Mouse (Mus musculus) lung, adult 2 months (tissue): ENCODE measurements around the gene Dbi. TPM values are rescaled to one million over a fixed set of nuclear protein-coding genes. Genes with fewer than 3 reads are reported as not detected.
A peak's percentile ranks its signal among the peaks of the same experiment; 100 is the strongest.

Experiments
- DNase-seq: peaks from one replicate; pipeline ENCODE4 v3.0.0; 2022
- H3K4me1 ChIP-seq: fragments of 200-500 bp; 2 replicates; pipeline ENCODE4 v1.6.1; 2011; ENCODE audit warnings: low read length; ENCODE audit not compliant: control insufficient read depth, insufficient read depth
- H3K4me3 ChIP-seq: fragments of 200-500 bp; replicated peaks from 2 replicates; pipeline ENCODE3; 2011; ENCODE audit warnings: low read depth, mild to moderate bottlenecking, control low read depth, low read length; ENCODE audit errors: extremely low read depth
- CTCF ChIP-seq: fragments of 200-500 bp; IDR thresholded peaks from 2 replicates; pipeline ENCODE4 v1.5.1; 2011; ENCODE audit warnings: mild to moderate bottlenecking, low read length, control low read depth; ENCODE audit not compliant: insufficient read depth
- POLR2A ChIP-seq: fragments of 200-500 bp; IDR thresholded peaks from 2 replicates; pipeline ENCODE4 v1.6.1; 2011; ENCODE audit warnings: low read depth, mild to moderate bottlenecking, control low read depth, low read length, borderline replicate concordance; ENCODE audit errors: extremely low read depth
- WGBS: fragments of 180-500 bp; shearing (Covaris S2); methylation state at CpG from one replicate; pipeline ENCODE4 v1.1.7; 2018; 5-methylcytosine and 5-hydroxymethylcytosine counted together
- polyA plus RNA-seq: library from polyadenylated mRNA; depleted of rRNA; stranded (reverse); fragments of >200 nt; gene quantifications from 2 replicates; pipeline ENCODE4 v1.2.3, GENCODE M21; 2012; rRNA removed

Gene Dbi
- polyA plus RNA-seq: 193 and 281 TPM in 2 replicates

DNA sequence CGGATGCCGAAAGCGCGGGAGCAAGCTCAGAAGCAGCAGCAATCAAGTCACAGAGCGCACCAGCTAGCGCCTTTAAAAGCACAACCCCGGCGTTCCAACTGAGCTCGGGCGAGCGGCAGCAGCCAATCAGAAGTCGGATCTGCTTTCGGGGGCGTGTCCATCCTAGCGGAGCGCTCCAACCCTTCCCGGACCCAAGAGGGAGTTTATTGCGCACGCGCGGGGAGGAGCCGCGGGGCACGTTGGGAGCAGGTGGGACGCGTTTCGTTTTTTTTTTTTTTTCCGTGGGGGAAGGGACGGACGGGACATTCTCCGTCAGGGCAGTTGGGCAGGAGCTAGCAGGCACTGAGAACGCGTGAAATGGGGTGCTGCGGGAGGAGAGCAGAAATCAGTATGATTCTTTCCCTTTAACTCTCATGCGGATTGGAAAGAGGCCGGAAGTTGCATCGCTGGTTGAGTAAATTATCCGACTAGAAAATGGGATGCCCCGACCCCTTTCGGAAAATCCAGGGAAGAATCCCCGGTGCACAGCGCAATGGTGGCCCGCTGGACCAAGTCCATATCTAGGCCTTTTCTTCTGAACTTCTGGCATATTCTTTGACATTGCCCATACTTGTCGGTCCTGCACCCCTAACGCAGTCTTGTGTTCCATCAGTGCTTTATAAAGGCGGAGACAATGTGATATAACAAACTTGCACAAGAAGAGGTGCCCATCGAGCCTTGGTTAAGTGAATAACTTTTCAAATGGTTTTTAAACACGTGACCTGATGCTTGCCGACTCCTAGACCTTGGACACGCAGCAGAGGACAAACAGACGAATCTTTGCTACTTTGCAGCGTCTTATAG is at the start of gene Dbi, which contains the start of gene 3110009E18Rik:
TSS of gene Dbi (minus strand) at position 110 of the 843 bp plus-strand sequence.
TSS of gene 3110009E18Rik (plus strand) at position 219 of the 843 bp plus-strand sequence.
- DNase-seq: peak; percentile 93
- TF ChIP-seq CTCF (no peak), POLR2A (peak; percentile 88)
- under 1% methylated on average over 52 of the region's 52 CpGs for WGBS

DNA sequence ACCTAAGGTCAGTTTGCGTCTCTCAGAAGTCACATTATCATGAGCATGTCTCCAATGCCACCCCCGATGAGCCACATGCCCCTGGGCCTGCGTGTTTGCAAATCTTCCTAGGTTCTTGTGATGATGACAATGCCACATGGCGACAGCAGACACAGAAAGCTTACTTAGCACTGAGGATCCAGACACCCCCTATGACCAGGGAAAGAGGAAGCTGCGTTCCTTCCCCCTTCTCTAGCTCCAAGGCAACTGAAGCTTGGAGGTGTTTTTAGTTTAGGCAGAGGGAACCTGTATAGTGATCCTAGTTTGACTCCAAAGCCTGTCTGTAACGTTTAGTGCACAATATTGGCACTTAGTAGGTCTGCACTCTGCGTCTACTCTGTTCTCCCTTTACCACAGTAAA is 49.4 kb upstream of the Dbi start:
- Histone ChIP-seq H3K4me1 (no peaks in the 10 kb centered on the region; the same call in 1 of the 2 replicates), H3K4me3 (no peak overlapping the region)
- TF ChIP-seq POLR2A: no peak
- TF ChIP-seq CTCF: no peak
- WGBS: 81% methylated on average over 7 of the region's 7 CpGs
- no peak for DNase-seq

More for the DNA sequence above, at the start of gene Dbi, which contains the start of gene 3110009E18Rik:
- H3K4me3 ChIP-seq: peak within 1 kb of the TSS; percentile 92
- H3K4me1 ChIP-seq: peaks cover 8% of the 10 kb centered on the region

DNA sequence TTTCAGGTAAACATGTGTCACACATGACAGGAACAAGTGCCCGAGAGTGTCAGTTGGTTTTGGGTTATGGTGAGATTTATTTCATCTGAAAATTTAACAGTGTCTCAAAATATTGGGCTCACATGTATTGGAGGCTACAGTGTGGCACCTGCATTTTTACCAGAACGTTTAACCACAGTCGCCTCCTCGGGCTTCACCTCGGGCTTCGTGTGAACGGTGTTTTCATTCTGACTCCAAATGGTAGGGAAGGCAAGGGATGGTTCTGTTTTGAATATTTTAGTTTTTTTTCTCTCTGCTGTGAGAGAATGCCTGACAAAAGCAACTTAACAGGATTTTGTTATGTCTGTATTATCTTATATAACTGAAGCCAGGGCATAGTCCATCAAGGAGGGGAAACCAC is 47.8 kb upstream of the Dbi start:
- H3K4me3 ChIP-seq: no peak overlapping the region
- no peak for TF ChIP-seq CTCF
- no peak for TF ChIP-seq POLR2A
- WGBS: 86% methylated on average over 7 of the region's 7 CpGs
- H3K4me1 ChIP-seq: no peaks in the 10 kb centered on the region; the same call in 1 of the 2 replicates
- no peak for DNase-seq

DNA sequence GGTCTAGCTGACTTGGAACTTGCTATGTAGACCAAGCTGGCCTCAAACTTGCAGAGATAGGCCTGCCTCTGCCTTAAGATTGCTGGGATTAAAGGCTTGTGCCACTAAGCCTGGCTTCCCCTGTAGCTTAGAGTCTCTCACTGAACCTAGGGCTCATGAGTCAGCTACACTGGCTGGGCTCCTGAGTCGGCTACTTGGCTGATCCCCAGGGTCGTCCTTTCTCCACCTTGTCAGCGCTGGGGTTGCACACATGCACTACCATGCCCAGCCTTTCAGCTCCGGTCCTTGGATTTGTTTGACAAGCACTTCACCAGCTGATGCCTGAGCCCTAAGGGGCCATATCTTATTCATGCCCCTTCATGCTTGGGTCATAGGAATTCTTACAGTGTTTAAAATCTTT is 47.1 kb upstream of the Dbi start:
- 41% methylated on average over 4 of the region's 4 CpGs for WGBS
- no peaks in the 10 kb centered on the region; the same call in 1 of the 2 replicates for H3K4me1 ChIP-seq
- DNase-seq: no peak
- TF ChIP-seq CTCF: no peak
- no peak for TF ChIP-seq POLR2A
- H3K4me3 ChIP-seq: no peak overlapping the region

DNA sequence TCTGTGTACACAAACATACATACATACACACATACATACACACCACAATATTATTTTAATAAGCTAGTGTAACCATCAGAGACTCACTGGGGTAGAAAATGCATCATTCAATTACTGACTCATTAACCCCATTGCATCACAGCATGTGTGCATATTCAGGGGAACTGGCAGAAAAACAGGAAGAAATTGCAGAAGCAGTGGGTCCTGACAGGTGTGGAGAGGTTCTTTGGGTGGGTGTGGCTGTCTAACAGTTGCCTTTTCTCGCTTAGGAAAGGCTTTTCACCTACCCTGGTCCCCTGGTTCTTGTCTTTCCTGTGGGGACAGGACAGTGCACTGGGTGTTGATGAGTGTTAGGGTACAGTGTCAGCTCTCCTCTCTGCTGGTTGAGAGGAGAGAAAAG is 41.7 kb upstream of the Dbi start:
- DNase-seq: no peak
- Histone ChIP-seq H3K4me1 (no peaks in the 10 kb centered on the region), H3K4me3 (no peak overlapping the region)
- TF ChIP-seq POLR2A: no peak
- TF ChIP-seq CTCF: no peak
- WGBS: 52% methylated on average over 1 of the region's 1 CpGs

DNA sequence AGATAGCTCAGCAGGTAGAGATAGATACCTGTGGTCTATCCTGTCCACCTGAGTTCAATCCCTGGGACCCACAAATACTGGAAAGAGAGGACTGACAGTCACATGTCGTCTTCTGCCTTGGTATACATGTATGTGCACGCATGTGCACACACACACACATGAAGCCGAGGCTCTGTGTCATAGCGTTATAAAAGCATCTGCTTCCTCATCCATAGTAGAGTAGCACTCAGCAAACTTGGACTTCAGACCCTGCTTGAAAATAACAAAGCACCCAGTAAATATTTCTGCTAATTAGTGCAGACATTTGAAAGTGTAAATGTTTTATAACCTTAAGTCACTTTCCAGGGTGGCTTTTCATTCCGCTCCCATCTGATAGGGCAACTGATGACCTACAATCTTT is 40.6 kb upstream of the Dbi start:
- Histone ChIP-seq H3K4me3 (no peak overlapping the region), H3K4me1 (no peaks in the 10 kb centered on the region)
- 91% methylated on average over 5 of the region's 5 CpGs for WGBS
- no peak for TF ChIP-seq POLR2A
- no peak for TF ChIP-seq CTCF
- no peak for DNase-seq

DNA sequence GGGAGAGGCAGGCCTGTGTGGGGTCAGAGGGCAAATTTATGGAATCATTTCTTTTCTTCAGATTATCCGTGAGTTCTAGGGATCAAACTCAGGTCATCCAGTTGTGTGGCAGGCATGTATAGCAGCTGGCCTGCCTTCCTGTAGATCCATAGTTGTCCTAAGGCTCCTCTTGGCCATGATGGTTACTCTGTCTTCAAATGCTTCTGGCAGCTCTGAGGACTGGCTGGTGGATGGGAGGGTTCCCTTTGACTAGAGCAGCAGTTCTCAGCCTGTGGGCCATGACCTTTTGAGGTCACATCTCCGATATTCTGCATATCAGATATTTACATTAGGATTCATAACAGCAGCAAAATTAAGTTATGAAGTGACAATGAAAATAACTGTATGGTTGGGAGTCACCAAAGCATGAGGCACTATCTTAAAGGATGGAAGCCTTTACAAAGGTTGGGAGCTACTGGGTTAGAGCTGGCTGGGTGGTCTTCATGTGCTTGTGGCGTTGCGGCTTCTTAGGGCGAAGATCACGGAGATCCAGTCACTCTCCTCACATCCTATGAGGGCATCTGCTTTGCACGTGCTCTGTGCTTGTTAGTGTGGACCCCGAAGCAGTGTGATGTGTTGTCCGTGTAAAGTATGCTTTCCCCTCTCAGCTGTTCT is 37.7 kb upstream of the Dbi start:
- Histone ChIP-seq H3K4me1 (no peaks in the 10 kb centered on the region), H3K4me3 (no peak overlapping the region)
- WGBS: 76% methylated on average over 9 of the region's 9 CpGs
- no peak for TF ChIP-seq CTCF
- TF ChIP-seq POLR2A: no peak
- DNase-seq: no peak

DNA sequence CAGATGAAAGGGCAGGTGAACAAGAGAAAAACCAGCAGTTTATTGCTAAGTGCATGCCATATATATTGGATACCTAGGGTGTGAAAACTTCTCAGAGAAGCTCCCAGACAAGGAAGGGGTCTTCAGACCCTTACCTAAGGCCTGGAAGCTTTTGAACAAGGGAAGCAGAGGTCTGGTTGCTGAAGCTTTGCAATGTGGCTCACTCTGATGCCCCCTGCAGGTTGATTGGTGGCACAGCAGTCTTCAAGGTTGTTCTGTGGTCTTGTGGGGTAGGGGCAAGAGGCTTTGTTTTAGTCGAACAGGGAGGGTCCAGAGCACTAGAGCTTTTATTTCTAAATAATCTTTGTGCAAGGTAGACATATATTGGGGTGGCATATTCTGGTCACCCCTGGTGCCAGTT is 34.4 kb upstream of the Dbi start:
- H3K4me3 ChIP-seq: no peak overlapping the region
- H3K4me1 ChIP-seq: no peaks in the 10 kb centered on the region
- 18% methylated on average over 1 of the region's 1 CpGs for WGBS
- DNase-seq: peak; percentile 17
- TF ChIP-seq POLR2A (no peak), CTCF (peak; percentile 86)

DNA sequence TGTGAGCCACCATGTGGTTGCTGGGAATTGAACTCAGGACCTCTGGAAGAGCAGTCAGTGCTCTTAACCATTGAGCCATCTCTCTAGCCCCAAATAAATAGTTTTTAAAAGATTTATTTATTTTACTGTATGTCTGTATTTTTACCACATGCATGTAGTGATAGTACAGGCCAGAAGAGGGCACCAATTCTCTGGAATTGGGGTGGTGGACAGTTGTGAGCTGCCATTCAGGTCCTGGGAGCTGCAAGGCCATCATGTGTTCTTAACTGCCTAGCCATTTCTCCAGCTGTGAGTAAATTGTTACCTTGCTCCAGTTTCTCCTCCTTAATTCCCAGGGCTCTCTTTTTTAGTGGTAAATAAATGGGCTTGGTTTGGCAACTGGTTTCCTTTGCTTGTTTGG is 33.4 kb upstream of the Dbi start:
- no peak for DNase-seq
- TF ChIP-seq CTCF (peak; percentile 57), POLR2A (no peak)
- Histone ChIP-seq H3K4me1 (no peaks in the 10 kb centered on the region), H3K4me3 (no peak overlapping the region)

DNA sequence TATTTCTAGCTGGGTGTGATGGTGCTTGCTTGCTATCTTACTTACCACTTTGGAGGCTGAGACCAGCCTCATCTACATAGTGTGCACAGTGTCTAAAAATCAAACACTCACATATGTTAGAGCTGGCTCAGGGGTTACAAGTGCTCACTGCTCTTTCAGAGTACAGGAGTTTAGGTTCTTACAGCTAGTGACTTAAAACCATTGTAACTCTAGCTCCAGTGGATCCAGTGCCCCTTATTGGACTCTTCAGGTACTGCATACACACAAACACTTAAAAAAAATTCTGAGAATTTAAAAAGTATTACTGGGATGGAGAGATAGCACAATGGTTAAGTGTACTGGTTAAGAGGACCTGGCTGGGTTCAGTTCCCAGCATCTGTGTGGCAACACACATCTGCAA is 26.1 kb upstream of the Dbi start:
- Histone ChIP-seq H3K4me1 (no peaks in the 10 kb centered on the region), H3K4me3 (no peak overlapping the region)
- no peak for TF ChIP-seq POLR2A
- no peak for TF ChIP-seq CTCF
- no peak for DNase-seq
